Mouse (Mus musculus): ENCODE measurements around the gene Tll1. TPM values are rescaled to one million over a fixed set of nuclear protein-coding genes. Genes with fewer than 3 reads are reported as not detected.
A peak's percentile ranks its signal among the peaks of the same experiment; 100 is the strongest.

Tll1 gene
- total RNA-seq (2022): 1 to 10 TPM in 1 of 4 experiments, under 1 TPM in 3; 0.82 to 1.7 (median 0.92) TPM

GRCm38 (mm10) chr8:64206024-64206385, at the start of gene Tll1:
TSS of gene Tll1 (minus strand) at chr8:64206271.
- no peak for DNase-seq (ENCODE audit: low spot score)

DNA sequence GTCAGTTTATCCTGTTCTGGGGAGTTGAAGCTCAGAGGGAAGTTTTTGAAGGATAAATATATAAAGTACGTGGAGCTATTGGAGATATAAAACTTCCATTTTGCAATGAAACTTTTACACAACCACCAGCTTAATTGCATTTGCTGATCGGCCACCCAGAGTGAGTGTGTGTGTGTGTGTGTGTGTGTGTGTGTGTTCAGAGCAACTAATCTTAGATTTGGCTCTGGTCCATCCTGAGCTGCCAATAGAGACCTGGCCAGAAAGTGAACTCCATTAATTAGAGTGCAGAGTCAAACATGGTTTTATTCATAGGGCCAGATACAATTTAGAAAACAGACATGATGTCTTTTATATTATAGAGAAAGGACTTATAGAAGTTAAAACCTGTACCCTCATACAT, 32.6 kb upstream of the Tll1 start:
- DNase-seq (ENCODE audit: low spot score): no peak

DNA sequence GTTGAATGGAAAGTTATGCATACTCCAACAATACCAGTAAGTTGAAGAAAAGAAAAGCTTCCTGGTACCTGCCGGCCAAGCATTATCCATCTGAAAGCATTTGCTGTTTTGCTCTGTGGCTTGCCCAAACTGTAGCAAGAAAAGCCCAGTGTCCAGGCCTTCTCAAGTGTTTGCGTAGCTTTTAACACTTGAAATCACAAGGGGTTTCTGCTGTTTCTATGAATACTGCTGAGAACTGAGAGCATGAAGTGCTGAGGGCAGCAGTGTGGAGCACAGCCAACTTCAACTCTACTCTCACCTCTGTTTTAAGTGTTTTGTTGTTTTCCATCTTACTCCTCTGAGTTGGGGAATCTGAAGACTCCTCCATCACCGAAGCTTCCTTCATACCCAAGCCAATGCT, 15.5 kb upstream of the Tll1 start:
- no peak for DNase-seq (ENCODE audit: low spot score)

- DNase-seq (ENCODE audit: low spot score): no peak
These were observed 11.6 kb upstream of the Tll1 start for GRCm38 (mm10) chr8:64217644-64218043.

GRCm38 (mm10) chr8:64216252-64216651, 10.2 kb upstream of the Tll1 start:
- no peak for DNase-seq (ENCODE audit: low spot score)

GRCm38 (mm10) chr8:64215374-64215773, 9.3 kb upstream of the Tll1 start:
- no peak for DNase-seq (ENCODE audit: low spot score)

- DNase-seq (ENCODE audit: low spot score): no peak
These were observed 8.8 kb upstream of the Tll1 start for GRCm38 (mm10) chr8:64214906-64215305.

GRCm38 (mm10) chr8:64206411-64206861, 365 bp upstream of the Tll1 start:
- DNase-seq (ENCODE audit: low spot score): peak; percentile 8

DNA sequence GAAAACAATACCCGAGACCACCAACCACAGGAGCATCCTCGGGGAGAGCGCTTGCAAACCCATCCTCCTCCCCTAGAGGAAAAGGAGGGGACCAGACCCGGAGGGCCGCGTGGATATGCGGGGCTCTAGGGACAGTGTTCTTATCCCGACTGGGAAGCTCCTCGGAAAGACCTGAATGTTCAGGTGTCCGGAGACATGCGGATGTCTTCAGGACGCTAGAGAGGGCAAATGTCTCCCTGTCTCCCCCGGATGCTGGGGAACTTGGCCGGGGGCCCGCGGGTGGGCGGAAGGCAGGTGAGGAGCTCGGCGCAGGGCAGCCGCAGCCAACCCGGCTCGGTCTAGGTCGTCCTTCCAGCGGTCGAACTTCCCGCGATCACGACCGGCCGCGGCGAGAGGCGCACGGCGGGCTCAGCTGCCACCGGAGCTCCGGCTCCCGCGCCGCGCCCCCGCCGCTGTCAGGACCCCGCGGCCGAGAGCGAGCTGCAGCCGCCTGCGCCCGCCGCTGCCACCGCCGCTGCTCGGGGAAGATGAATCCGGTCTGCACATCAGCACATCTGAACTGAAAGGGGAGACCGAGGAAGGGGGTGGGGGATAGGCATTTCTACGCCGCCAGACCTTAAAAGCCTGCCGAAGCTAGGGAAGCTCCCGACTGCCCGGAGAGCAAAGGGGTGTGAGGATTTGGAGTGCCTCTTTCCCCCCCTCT, 599 bp downstream of the Tll1 start:
- DNase-seq (ENCODE audit: low spot score): no peak

DNA sequence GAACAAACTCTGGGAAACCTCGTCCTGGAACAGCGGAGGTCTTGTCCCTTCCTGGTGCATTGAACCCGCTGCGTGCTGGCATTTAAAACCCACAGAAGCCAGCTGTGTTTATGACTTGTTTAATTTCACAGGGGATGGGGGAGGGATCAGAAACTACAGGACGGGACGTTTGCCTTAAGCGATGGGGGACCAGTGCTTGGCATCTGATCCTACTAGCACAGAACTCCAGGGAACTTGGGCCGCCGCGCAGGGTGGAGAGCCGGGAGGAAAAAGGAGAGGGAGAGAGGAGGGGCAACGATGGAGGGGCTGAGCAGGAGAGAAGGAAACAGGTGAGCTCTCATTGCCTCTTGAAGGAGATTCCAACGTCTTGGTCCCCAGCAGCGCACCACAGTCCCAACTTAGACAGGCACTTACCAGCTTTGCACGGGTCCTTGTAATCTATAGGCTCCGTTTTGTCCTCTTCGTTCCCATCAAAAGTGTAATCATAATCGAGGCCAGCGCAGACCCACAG, 1.2 kb downstream of the Tll1 start:
- DNase-seq (ENCODE audit: low spot score): no peak

GRCm38 (mm10) chr8:64204167-64204566, 1.9 kb downstream of the Tll1 start:
- peak; percentile 17 for DNase-seq (ENCODE audit: low spot score)

DNA sequence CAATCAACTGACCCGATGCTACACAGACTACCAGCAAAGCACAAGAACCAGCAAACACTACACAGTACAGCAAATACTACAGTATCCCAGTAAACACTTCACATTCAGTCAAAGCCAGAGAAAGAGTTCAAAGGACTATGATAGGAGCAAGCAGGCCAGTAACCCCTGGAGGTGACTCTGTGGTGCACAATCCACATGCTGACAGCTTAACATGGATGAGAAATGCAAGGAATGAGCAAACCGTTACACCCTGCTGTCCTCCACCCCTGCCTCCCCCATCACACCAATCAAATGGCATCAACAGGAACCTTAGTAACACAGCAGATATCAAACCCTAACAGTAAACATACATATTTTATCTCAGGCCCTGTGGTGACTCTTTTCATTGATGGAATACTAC, 7.7 kb downstream of the Tll1 start:
- no peak for DNase-seq (ENCODE audit: low spot score)

DNA sequence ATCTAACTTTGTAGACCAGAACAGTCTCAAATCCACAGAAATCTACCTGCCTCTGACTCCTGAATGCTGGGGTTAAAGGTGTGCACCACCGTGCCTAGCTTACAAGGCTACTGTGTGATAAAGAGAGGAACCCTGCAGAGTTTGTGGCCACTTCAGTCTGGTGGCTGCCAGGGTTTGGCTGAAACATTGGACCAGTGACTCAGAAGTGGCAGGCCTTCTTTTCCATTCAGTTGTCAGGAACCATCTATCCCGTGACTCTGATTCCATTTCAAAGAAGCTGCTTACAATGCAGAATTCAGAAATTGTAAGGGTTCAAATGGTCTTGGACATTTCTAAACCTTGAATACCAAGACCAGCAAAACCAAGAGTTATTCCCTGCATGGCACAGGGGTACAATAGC, 12.7 kb downstream of the Tll1 start:
- DNase-seq (ENCODE audit: low spot score): no peak

GRCm38 (mm10) chr8:64187881-64188280, 18.2 kb downstream of the Tll1 start:
- no peak for DNase-seq (ENCODE audit: low spot score)

- no peak for DNase-seq (ENCODE audit: low spot score)
These were observed 29.1 kb downstream of the Tll1 start for GRCm38 (mm10) chr8:64176931-64177330.

GRCm38 (mm10) chr8:64174916-64175315, 31.2 kb downstream of the Tll1 start:
- no peak for DNase-seq (ENCODE audit: low spot score)

GRCm38 (mm10) chr8:64173759-64174158, 32.3 kb downstream of the Tll1 start:
- no peak for DNase-seq (ENCODE audit: low spot score)

- DNase-seq (ENCODE audit: low spot score): no peak
These were observed 52.9 kb downstream of the Tll1 start for GRCm38 (mm10) chr8:64152899-64153891.

DNA sequence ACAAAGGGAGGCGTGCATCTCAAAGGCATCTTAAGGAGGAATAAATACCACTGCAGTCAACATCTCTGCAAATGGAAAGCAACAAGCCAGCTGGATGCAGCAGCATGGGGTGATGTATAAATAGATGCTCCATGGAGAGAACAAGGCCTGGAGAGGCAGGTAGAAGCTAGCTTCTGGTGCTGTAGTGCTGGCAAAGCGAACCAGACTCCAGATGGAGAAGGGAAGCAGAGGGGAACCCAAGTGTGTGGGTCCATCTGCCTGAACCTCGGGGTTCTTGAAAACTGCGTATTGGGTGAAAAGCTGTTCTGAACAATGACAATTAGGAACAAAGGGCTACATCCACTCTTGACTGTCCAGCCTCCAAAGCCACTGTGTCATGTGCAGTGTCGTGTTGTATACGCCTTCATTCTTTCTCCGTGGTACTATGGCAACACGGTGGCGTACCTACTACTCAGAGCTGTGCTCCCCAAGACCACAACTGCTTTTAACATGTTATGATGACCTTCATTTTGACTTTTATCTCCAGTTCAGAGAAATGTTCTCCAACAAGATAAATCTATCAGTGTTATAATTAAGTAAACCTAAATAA, 53.8 kb downstream of the Tll1 start:
- DNase-seq (ENCODE audit: low spot score): no peak

DNA sequence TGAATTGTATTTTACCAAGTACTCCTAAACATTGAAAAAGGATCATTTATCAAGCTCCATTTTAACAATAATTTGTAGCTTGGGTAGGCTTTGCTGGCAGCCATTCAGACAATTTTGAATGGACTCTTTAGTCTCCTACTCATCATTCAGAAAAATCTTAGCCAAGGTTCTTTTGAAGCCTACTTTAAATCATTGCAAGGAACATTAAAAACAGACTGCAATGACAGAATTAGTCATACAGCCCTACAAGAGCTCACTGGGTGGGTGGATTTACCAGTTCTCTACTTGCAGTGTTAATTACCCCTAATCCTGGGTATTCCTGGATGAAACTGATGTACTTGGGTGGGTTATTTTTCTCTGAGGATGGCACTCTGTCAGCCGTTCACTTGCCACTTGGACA, 69.5 kb downstream of the Tll1 start:
- no peak for DNase-seq (ENCODE audit: low spot score)

- DNase-seq (ENCODE audit: low spot score): no peak
These were observed 98.9 kb downstream of the Tll1 start for GRCm38 (mm10) chr8:64107190-64107589.

DNA sequence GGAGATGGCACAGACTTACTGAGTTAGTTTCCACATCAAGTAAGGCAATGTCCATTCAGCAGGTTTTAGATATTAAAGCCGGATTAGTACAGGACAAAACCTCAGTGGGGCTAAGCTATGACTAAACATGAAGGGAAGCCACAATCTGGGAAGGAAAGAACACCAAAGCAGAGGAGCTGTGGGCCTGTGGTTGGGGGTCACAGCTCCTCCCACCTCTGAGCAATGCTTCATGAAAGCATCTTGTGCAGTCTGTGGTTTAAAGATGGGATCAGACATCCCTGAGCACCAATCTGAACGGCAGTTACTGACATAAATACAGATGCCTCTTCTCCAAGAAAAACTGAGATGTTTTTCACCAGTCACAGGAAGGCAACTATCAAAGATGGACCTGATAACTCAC, 132.7 kb downstream of the Tll1 start:
- DNase-seq (ENCODE audit: low spot score): no peak
